Mouse (Mus musculus): ENCODE measurements at regions not wholly inside any gene's neighbourhood (a gene's known extent, or its start where the extent isn't known, plus 50 kb on each side); places are given as distances from the start of the nearest gene placed in this dataset.

DNA sequence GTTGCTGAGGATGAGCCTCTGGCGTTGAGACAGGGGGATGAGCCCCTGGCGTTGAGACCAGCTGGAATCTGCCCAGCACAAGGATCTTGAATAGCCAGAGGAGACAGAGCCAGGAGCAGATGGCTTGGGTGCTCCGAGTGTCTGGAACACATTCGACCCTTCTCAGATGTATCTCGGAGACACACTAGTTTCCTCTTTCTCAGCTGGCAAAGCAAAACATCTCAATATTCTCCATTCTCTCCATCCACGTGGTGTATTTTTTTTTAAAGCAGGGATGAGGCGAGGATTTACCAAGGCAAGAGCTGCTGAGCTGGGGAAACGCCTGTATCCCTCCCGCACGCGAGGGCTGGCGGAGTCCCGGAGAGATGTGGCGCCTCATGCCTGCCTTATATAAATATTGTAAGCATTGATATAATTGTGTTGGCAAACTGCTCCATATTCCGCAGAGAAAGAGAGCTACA lies 109.7 kb upstream of the Ubl3 start:
- no peak for TF ChIP-seq CTCF (conservative IDR thresholded peaks at IDR 0.05; ENCODE audit: low read length)
- no peak for TF ChIP-seq NANOG (IDR thresholded peaks at IDR 0.05; ENCODE audit: borderline replicate concordance, low read length)

Data from E14TG2a.4 (cell line).